Mouse (Mus musculus) myocyte (in vitro differentiated cells): ENCODE results near the gene Cul1. TPM values are rescaled to one million over a fixed set of nuclear protein-coding genes. Genes with fewer than 3 reads are reported as not detected.

Source experiments
- H3K27me3 ChIP-seq: one replicate; pipeline ENCODE4 v1.6.1; 2011; ENCODE audit not compliant: control insufficient read depth, insufficient read depth, insufficient read length
- H3K36me3 ChIP-seq: one replicate; pipeline ENCODE4 v1.6.1; 2011; ENCODE audit not compliant: control insufficient read depth, insufficient read depth
- H3K4me2 ChIP-seq: one replicate; pipeline ENCODE4 v1.6.1; 2011; ENCODE audit warnings: low read depth, control low read depth
- H3K4me3 ChIP-seq: one replicate; pipeline ENCODE4 v1.5.1; 2011; ENCODE audit warnings: mild to moderate bottlenecking, control low read depth, moderate library complexity
- H3K79me2 ChIP-seq: one replicate; pipeline ENCODE4 v1.6.1; 2011; ENCODE audit not compliant: control insufficient read depth, insufficient read depth
- H3ac ChIP-seq: one replicate; pipeline ENCODE4 v1.6.1; 2011; ENCODE audit not compliant: control insufficient read depth, insufficient read length
- CEBPB ChIP-seq: IDR thresholded peaks from 2 replicates; pipeline ENCODE4 v1.6.1; 2011; ENCODE audit warnings: mild to moderate bottlenecking, moderate library complexity; ENCODE audit not compliant: poor library complexity, insufficient read depth, severe bottlenecking
- E2F4 ChIP-seq: IDR thresholded peaks from one replicate; pipeline ENCODE4 v1.6.1; 2011; ENCODE audit warnings: mild to moderate bottlenecking, control low read depth, moderate library complexity; ENCODE audit not compliant: insufficient read depth
- MAX ChIP-seq: IDR thresholded peaks from one replicate; pipeline ENCODE4 v1.6.1; 2011; ENCODE audit warnings: low read depth, mild to moderate bottlenecking, control low read depth
- MYOD1 ChIP-seq, 3 experiments: IDR thresholded peaks; one replicate each; pipeline ENCODE4 v1.6.1; 2011; ENCODE audit warnings: control low read depth in 2 of 3, low read depth in 2 of 3, mild to moderate bottlenecking in 2 of 3, moderate library complexity in 1 of 3; ENCODE audit not compliant: insufficient read length in 2 of 3, control insufficient read depth in 1 of 3
- MYOG ChIP-seq, 3 experiments: IDR thresholded peaks; one replicate each; pipeline ENCODE4 v1.6.1; 2011; ENCODE audit warnings: control low read depth in 2 of 3, low read depth in 2 of 3, mild to moderate bottlenecking in 2 of 3; ENCODE audit not compliant: insufficient read length in 2 of 3, control insufficient read depth in 1 of 3, insufficient read depth in 1 of 3
- POLR2A ChIP-seq: IDR thresholded peaks from one replicate; pipeline ENCODE4 v1.6.1; 2011; ENCODE audit warnings: low read depth, mild to moderate bottlenecking, control low read depth, moderate library complexity; ENCODE audit not compliant: insufficient read length
- POLR2AphosphoS2 ChIP-seq: IDR thresholded peaks from one replicate; pipeline ENCODE4 v1.6.1; 2011; ENCODE audit warnings: low read depth, control low read depth; ENCODE audit not compliant: insufficient read length
- REST ChIP-seq: IDR thresholded peaks from one replicate; pipeline ENCODE4 v1.6.1; 2011; ENCODE audit warnings: mild to moderate bottlenecking, control low read depth, moderate library complexity; ENCODE audit not compliant: insufficient read depth, insufficient read length
- SRF ChIP-seq: IDR thresholded peaks from one replicate; pipeline ENCODE4 v1.6.1; 2011; ENCODE audit warnings: low read depth; ENCODE audit not compliant: control insufficient read depth, insufficient read length
- TCF12 ChIP-seq: IDR thresholded peaks from one replicate; pipeline ENCODE4 v1.6.1; 2011; ENCODE audit warnings: mild to moderate bottlenecking, control low read depth; ENCODE audit not compliant: poor library complexity, insufficient read depth, severe bottlenecking
- TCF3 ChIP-seq: IDR thresholded peaks from one replicate; pipeline ENCODE4 v1.6.1; 2011; ENCODE audit warnings: low read depth, control low read depth; ENCODE audit not compliant: insufficient read length
- USF1 ChIP-seq: IDR thresholded peaks from one replicate; pipeline ENCODE4 v1.6.1; 2011; ENCODE audit warnings: low read depth, mild to moderate bottlenecking, control low read depth, moderate library complexity
- polyA plus RNA-seq: library from polyadenylated mRNA; unstranded; fragments of >200 nt; fragmentation: generic; extraction: Trizol; gene quantifications from one replicate; pipeline ENCODE4 v1.2.1, GENCODE M21; 2012; ENCODE audit warnings: missing spikeins

Cul1 gene
- polyA plus RNA-seq, 1 experiment, result 29.5 TPM

- Histone ChIP-seq H3K79me2 (no peaks in the 10 kb centered on the region), H3K27me3 (no peaks in the 10 kb centered on the region), H3K4me2 (no peak overlapping the region), H3K4me3 (no peak overlapping the region), H3ac (no peak overlapping the region), H3K36me3 (peaks cover 20% of the 10 kb centered on the region)
- TF ChIP-seq TCF3 (no peak), MYOD1 (IDR thresholded peaks at IDR 0.05; ENCODE audit: control insufficient read depth in 1 of 3, insufficient read length in 2 of 3, low read depth in 2 of 3) (no peak), SRF (no peak), USF1 (no peak)
These were observed 108.2 kb downstream of the Cul1 start for GRCm38 (mm10) chr6:47561426-47561825.

GRCm38 (mm10) chr6:47565326-47566035 lies 112.3 kb downstream of the Cul1 start:
- no peak for TF ChIP-seq E2F4
- TF ChIP-seq REST, result no peak
- TF ChIP-seq CEBPB, result no peak
- no peaks in the 10 kb centered on the region for H3K79me2 ChIP-seq
- peaks cover 43% of the 10 kb centered on the region for H3K36me3 ChIP-seq
- no peaks in the 10 kb centered on the region for H3K27me3 ChIP-seq
- H3ac ChIP-seq, result no peak overlapping the region
- H3K4me2 ChIP-seq, result no peak overlapping the region
- no peak overlapping the region for H3K4me3 ChIP-seq

GRCm38 (mm10) chr6:47572887-47573286 lies 119.7 kb downstream of the Cul1 start:
- Histone ChIP-seq H3K36me3 (peaks cover 26% of the 10 kb centered on the region), H3K79me2 (peaks cover 32% of the 10 kb centered on the region), H3K4me2 (no peak overlapping the region), H3ac (no peak overlapping the region), H3K4me3 (no peak overlapping the region), H3K27me3 (no peaks in the 10 kb centered on the region)
- TF ChIP-seq E2F4, result no peak
- TF ChIP-seq POLR2AphosphoS2, result no peak
- TF ChIP-seq TCF3, result no peak
- TF ChIP-seq TCF12, result no peak
- TF ChIP-seq MYOD1 (IDR thresholded peaks at IDR 0.05; ENCODE audit: control insufficient read depth in 1 of 3, insufficient read length in 2 of 3, low read depth in 2 of 3), result no peak
- TF ChIP-seq USF1, result no peak
- TF ChIP-seq SRF, result no peak
- TF ChIP-seq CEBPB, result no peak
- TF ChIP-seq MYOG (IDR thresholded peaks at IDR 0.05; ENCODE audit: control insufficient read depth in 1 of 3, insufficient read depth in 1 of 3, insufficient read length in 2 of 3, low read depth in 2 of 3), result no peak
- no peak for TF ChIP-seq REST
- TF ChIP-seq POLR2A, result no peak
- TF ChIP-seq MAX, result no peak

Other genes starting within 250 kb of the Cul1 start
- gene Ezh2, start 141.9 kb downstream of the Cul1 start, polyA plus RNA-seq, result 19.3 TPM